Mouse (Mus musculus) adrenal gland, adult (tissue): ENCODE measurements at regions not wholly inside any gene's neighbourhood (a gene's known extent, or its start where the extent isn't known, plus 50 kb on each side); places are given as distances from the start of the nearest gene placed in this dataset.
A peak's percentile ranks its signal among the peaks of the same experiment; 100 is the strongest.
"Not testable (repeated sequence)": the region's sequence is repeated elsewhere in the genome, so short reads cannot be mapped to it uniquely, and the experiment has no call there.

ENCODE experiments used
- DNase-seq, 2 experiments: peaks; one replicate each; pipeline ENCODE4 v3.0.0; 2022 to 2023; ENCODE audit warnings: low spot score in 1 of 2; ENCODE audit not compliant: inconsistent age in 2 of 2

GRCm38 (mm10) chr11:24293860-24294531, 216.1 kb downstream of the Bcl11a start:
- DNase-seq: no peak

GRCm38 (mm10) chr11:24296893-24297624, 219.2 kb downstream of the Bcl11a start:
- peak in 1 of 2 experiments; percentile 48 for DNase-seq

GRCm38 (mm10) chr11:24297763-24298162, 219.9 kb downstream of the Bcl11a start:
- DNase-seq: no peak

- no peak for DNase-seq
Observed at GRCm38 (mm10) chr11:24300351-24300750, 222.5 kb downstream of the Bcl11a start.

GRCm38 (mm10) chr11:24301201-24301600, 223.3 kb downstream of the Bcl11a start:
- no peak for DNase-seq

- DNase-seq: no peak
Observed at GRCm38 (mm10) chr11:24305145-24305553, 227.3 kb downstream of the Bcl11a start.

- DNase-seq: no peak
Observed at GRCm38 (mm10) chr11:24305691-24306090, 227.8 kb downstream of the Bcl11a start.

GRCm38 (mm10) chr11:24306101-24306500, 228.2 kb downstream of the Bcl11a start:
- DNase-seq: no peak

- no peak for DNase-seq
Observed at GRCm38 (mm10) chr11:24307601-24308252, 229.9 kb downstream of the Bcl11a start.

GRCm38 (mm10) chr11:24308253-24308633, 230.4 kb downstream of the Bcl11a start:
- no peak for DNase-seq

- DNase-seq: no peak
Observed at GRCm38 (mm10) chr11:24314046-24314445, 236.2 kb downstream of the Bcl11a start.

- DNase-seq: no peak
Observed at GRCm38 (mm10) chr11:24315582-24315981, 237.7 kb downstream of the Bcl11a start.

GRCm38 (mm10) chr11:24316198-24316597, 238.3 kb downstream of the Bcl11a start:
- DNase-seq: peak in 1 of 2 experiments; percentile 46

GRCm38 (mm10) chr11:24317989-24318735, 240.3 kb downstream of the Bcl11a start:
- no peak for DNase-seq

GRCm38 (mm10) chr11:24319222-24319621, 241.4 kb downstream of the Bcl11a start:
- no peak for DNase-seq

GRCm38 (mm10) chr11:24322412-24322811, 244.6 kb downstream of the Bcl11a start:
- DNase-seq: not testable (repeated sequence)

- no peak for DNase-seq
Observed at GRCm38 (mm10) chr11:24328481-24328880, 250.6 kb downstream of the Bcl11a start.

GRCm38 (mm10) chr11:24330366-24331124, 252.7 kb downstream of the Bcl11a start:
- DNase-seq: no peak

GRCm38 (mm10) chr11:24332241-24332640, 254.4 kb downstream of the Bcl11a start:
- no peak for DNase-seq

- DNase-seq: no peak
Observed at GRCm38 (mm10) chr11:24333111-24333510, 255.3 kb downstream of the Bcl11a start.

- DNase-seq: no peak
Observed at GRCm38 (mm10) chr11:24335256-24335655, 257.4 kb downstream of the Bcl11a start.
